Mouse (Mus musculus) MEL-GATA-1-ER (cell line): ENCODE results near the gene Fstl1.

Source experiments
- DNase-seq: peaks from one replicate; pipeline ENCODE4 v3.0.0-alpha.2; 2012; ENCODE audit warnings: low read depth; ENCODE audit errors: extremely low read depth

Gene Fstl1

DNA sequence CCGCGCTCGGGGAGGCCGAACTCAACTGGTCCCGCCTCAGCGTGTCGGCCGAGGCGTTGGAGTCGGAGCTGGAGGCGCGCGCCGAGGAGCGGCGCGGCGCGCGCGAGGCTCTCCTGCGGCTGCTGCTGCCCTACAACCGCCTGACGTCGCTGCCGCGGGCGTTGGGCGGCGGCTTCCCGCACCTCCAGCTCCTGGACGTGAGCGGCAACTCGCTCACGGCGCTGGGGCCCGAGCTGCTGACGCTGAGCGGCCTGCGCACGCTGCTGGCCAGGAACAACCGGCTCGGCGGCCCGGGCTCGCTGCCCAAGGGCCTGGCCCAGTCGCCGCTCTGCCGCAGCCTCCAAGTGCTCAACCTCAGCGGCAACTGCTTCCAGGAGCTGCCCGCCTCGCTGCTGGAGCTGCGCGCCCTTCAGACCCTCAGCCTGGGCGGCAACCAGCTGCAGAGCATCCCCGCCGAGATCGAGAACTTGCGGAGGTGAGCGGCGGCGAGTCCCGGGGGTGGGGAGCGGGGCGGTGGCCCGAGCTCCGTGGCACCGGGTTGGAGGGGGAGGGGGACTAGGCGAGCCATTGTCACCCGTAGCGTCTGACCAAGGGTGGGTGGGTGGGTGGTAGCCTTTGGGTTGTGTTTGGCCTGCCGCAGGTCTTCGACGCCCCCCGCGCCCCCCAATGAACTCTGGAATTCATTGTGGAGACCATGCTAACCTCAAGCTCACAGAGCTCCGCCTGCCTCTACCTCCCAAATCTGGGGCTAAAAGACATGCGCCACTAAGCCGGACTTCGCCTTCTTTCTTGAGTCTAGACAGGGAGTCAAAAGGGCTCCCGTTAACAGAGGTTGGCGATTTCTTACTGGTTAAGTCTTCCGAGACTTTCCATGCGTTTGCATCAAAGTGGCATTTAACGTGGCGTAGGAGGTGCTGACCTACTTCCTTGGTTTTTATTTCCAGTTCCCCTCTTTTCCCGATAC, 92.1 kb downstream of the Fstl1 start:
- no peak for DNase-seq

- no peak for DNase-seq
These were observed 93.0 kb downstream of the Fstl1 start for GRCm38 (mm10) chr16:37869470-37870231.

DNA sequence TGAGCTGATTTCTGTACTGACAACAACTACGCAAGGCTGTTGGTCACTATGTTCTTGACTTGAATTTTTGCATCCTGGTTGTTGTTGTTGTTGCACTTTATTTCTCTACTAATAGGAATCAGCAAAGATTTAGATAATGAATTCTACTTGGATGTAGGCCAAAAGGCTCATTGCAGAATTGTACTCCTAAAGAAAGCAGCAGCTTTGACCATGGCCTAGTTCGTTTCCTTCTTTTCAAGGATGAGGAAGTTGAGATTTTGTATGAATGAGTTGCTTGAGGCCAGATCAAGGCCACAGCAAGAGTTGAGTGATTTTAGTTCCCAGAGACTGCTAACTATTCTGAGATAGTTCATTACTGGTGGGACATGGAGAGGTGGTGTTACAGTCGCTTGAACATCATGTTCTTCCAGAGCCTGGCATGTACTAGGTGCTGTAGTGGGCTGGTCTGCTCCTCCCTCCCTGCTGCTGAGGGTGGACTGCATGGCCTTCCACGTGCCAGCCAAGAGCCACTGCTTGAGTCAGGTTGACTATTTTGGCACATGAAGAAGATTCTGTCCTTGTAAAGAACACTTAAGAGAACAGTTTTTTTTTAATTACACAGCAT, 94.5 kb downstream of the Fstl1 start:
- no peak for DNase-seq

DNA sequence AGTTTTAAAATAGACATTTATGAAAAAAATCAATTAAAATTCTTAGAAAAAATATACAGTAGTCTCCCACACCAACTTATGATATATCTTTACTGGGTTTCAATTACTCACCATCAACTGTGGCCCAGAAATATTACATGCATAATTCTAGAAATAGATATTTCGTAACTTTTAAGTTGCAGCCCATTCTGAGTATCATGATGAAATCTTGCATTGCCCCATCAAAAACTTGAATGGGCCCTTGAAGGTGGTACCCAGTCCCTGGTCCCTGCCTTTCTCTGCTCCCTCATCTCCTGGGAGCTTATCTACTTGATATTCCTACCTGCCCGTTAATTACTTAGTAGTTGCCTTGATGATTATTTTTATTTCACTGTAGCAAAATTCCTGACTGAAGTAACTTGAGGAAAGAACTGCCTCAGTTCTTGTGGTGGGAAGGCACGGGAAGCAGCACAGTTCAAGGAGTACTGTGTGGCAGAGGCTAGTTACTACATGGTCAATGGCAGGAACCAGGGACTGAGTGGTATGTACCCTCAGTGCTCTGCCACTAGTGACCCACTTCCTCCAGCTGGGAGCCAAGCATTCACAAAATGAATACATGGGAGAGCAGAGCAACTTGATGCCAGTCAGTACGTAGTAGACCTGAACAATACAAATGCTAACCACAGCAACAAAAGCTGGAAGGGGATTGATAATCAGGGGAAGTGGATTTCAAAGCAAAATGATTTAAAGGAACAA, 98.0 kb downstream of the Fstl1 start:
- DNase-seq: no peak

GRCm38 (mm10) chr16:37877406-37877805, 100.7 kb downstream of the Fstl1 start:
- DNase-seq: no peak

- no peak for DNase-seq
These were observed 102.4 kb downstream of the Fstl1 start for GRCm38 (mm10) chr16:37878951-37879505.

DNA sequence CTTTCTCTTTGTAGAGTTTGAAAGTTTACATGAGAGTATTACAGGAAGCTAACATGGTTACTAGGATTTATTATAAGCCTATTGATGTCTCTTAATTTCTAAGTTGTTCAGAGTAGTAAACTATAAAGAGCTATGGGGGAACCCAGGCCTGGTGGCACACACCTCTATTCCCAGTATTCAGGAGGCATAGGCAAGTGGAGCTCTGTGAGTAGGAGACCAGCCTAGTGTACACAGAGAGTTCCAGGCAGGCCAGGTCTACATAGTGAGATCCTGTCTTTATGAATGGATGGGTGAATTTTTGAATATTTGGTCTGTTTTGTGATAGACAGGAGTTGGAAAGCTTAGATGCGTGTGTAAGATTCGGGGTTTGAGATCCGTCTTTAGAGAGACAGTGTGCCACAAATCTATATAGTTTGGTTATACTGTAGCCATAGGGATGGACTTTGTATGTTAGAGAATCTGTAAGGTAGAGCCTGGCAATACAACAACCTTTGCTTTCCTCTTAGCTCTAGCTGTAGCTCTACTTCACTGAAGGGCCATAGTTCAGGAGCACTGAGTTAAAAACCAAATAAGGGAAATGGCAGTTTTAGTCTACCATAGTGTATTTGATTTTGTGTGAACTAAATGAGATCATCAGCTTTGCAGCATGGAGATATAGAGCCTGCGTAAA, 103.2 kb downstream of the Fstl1 start:
- DNase-seq: no peak

DNA sequence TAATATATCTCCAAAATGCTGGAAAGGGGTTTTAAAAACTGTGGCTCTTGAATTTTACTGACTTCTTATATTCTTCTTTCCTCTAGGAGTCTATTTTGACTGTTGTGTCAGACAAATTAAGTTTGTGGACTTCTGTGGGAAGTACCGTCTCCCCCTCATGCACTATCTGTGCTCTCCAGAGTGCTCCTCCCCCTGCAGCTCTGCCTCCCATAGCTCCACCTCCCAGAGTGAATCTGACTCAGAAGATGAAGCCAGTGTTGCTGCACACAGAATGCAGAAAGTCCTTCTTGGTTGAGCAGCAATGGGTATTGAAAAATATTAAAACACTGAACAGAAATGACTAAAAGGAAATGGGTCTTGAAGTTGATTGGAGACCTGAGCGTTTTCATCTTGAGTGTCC, 104.5 kb downstream of the Fstl1 start:
- DNase-seq: no peak
